Mouse (Mus musculus) liver, embryonic 11.5 days (tissue): ENCODE measurements at regions not wholly inside any gene's neighbourhood (a gene's known extent, or its start where the extent isn't known, plus 50 kb on each side); places are given as distances from the start of the nearest gene placed in this dataset.

Experiments
- ATAC-seq: fragments of 200-750 bp; cut with Nextera tagmentation; replicated peaks from 2 replicates; pipeline ENCODE4 v1.8.0; 2017; ENCODE audit warnings: moderate number of reproducible peaks, mild to moderate bottlenecking, moderate TSS enrichment, moderate library complexity; ENCODE audit not compliant: low FRiP score
- DNase-seq: peaks from one replicate; pipeline ENCODE4 v3.0.0-alpha.2; 2017; ENCODE audit warnings: low spot score
- H3K27ac ChIP-seq: fragments of 300-500 bp; sonication (generic); 2 replicates; pipeline ENCODE4 v1.5.1; 2014; ENCODE audit warnings: mild to moderate bottlenecking, low read depth, low read length, control low read depth
- H3K27me3 ChIP-seq: fragments of 300-500 bp; sonication (generic); replicated peaks from 2 replicates; pipeline ENCODE4 v1.6.1; 2014; ENCODE audit warnings: low read length, mixed read lengths; ENCODE audit not compliant: control insufficient read depth, insufficient read depth
- H3K36me3 ChIP-seq: fragments of 300-500 bp; sonication (generic); 2 replicates; pipeline ENCODE4 v1.6.1; 2014; ENCODE audit warnings: mild to moderate bottlenecking, low read length, moderate library complexity, mixed read lengths; ENCODE audit not compliant: control insufficient read depth, insufficient read depth
- H3K4me1 ChIP-seq: fragments of 300-500 bp; sonication (generic); replicated peaks from 2 replicates; pipeline ENCODE4 v1.6.1; 2014; ENCODE audit warnings: low read length, mixed read lengths; ENCODE audit not compliant: control insufficient read depth, insufficient read depth
- H3K4me2 ChIP-seq: fragments of 300-500 bp; sonication (generic); 2 replicates; pipeline ENCODE4 v1.6.1; 2014; ENCODE audit warnings: mild to moderate bottlenecking, control low read depth, moderate library complexity
- H3K4me3 ChIP-seq: fragments of 300-500 bp; sonication (generic); 2 replicates; pipeline ENCODE4 v1.5.1; 2014; ENCODE audit warnings: low read depth, low read length, control low read depth
- H3K9ac ChIP-seq: fragments of 300-500 bp; sonication (generic); 2 replicates; pipeline ENCODE4 v1.6.1; 2014; ENCODE audit warnings: low read depth, low read length, control low read depth
- H3K9me3 ChIP-seq: fragments of 300-500 bp; sonication (generic); 2 replicates; pipeline ENCODE4 v1.6.1; 2016; ENCODE audit warnings: low read length, inconsistent platforms, mixed read lengths; ENCODE audit not compliant: control insufficient read depth
- WGBS: fragments of 180-500 bp; shearing (Covaris S2); extraction: QIAGEN DNeasy Blood & Tissue Kit; methylation state at CpG from one replicate; pipeline ENCODE4 v1.1.7; 2014; 5-methylcytosine and 5-hydroxymethylcytosine counted together

DNA sequence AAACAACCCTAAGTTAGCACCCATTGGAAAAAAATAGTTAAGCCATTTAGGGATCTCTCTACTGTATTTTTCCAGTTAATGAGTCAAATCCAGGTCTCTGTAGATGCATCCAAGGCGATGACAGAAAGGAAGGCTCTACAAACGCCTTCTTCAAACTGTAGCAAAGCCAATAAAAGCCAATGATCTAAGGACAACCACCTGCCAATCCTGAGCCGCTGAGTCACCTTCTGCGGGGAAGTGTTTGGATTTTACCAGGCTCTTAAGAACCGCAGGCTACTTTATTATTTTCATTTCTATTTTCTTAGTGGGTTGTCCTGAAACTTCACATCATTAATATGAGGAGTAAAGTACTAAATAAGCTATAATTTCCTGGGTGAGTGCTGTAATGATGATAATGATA lies 171.4 kb upstream of the Fn1 start:
- no peak overlapping the region for H3K4me3 ChIP-seq
- H3K4me2 ChIP-seq, result no peak overlapping the region
- H3K9ac ChIP-seq, result no peak overlapping the region
- H3K27me3 ChIP-seq, result no peaks in the 10 kb centered on the region
- no peaks in the 10 kb centered on the region for H3K9me3 ChIP-seq
- 81% methylated on average over 5 of the region's 5 CpGs for WGBS
- DNase-seq, result no peak
- H3K27ac ChIP-seq, result no peak overlapping the region
- no peak for ATAC-seq
- no peaks in the 10 kb centered on the region for H3K36me3 ChIP-seq
- no peaks in the 10 kb centered on the region for H3K4me1 ChIP-seq

DNA sequence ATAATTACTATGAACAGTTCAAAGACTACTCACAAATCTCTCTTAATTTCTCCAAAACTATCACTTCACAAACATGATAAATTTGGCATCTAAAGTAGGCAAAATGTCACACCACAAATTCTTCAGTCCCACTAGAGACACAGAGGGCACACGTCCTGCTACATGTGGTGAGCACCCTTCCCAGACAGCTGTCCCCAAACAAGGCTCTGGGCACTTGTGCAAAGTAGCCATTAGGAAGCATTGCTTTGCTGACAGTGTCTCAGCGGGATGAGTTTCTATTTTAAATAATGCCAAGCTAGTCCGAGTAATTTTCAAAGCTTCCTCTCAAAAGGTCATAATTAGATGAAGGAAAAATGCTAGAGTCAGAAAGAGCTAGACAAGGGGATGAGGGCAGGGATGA lies 169.1 kb upstream of the Fn1 start:
- H3K9me3 ChIP-seq, result no peaks in the 10 kb centered on the region
- 75% methylated on average over 3 of the region's 3 CpGs for WGBS
- ATAC-seq (no peak), DNase-seq (no peak)
- no peak overlapping the region for H3K4me2 ChIP-seq
- no peaks in the 10 kb centered on the region for H3K36me3 ChIP-seq
- H3K4me1 ChIP-seq, result no peaks in the 10 kb centered on the region
- no peak overlapping the region for H3K4me3 ChIP-seq
- no peak overlapping the region for H3K9ac ChIP-seq
- no peak overlapping the region for H3K27ac ChIP-seq
- H3K27me3 ChIP-seq, result no peaks in the 10 kb centered on the region

DNA sequence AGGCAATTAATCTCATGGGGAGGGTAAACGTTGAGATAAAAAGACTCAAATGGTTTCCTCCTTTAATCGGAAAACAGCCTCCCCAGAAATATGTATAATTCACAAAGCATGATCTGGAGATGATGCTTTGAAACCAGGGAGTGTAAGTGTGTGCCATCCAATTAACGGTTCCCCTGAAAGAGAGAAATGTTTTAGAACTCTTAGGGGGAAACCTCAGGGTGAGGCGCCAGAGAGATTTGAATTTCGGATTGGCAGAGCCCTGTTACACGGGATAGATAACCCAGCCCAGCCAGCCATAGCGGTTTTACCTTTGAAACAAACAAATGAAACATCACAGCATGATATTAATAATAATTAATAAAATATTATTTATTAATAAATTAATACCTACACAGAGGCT lies 168.1 kb upstream of the Fn1 start:
- Histone ChIP-seq H3K9me3 (no peaks in the 10 kb centered on the region), H3K4me2 (no peak overlapping the region), H3K9ac (no peak overlapping the region), H3K27me3 (no peaks in the 10 kb centered on the region), H3K4me3 (no peak overlapping the region), H3K36me3 (no peaks in the 10 kb centered on the region), H3K27ac (no peak overlapping the region), H3K4me1 (no peaks in the 10 kb centered on the region)
- WGBS, result 76% methylated on average over 7 of the region's 7 CpGs
- DNase-seq (no peak), ATAC-seq (no peak)

DNA sequence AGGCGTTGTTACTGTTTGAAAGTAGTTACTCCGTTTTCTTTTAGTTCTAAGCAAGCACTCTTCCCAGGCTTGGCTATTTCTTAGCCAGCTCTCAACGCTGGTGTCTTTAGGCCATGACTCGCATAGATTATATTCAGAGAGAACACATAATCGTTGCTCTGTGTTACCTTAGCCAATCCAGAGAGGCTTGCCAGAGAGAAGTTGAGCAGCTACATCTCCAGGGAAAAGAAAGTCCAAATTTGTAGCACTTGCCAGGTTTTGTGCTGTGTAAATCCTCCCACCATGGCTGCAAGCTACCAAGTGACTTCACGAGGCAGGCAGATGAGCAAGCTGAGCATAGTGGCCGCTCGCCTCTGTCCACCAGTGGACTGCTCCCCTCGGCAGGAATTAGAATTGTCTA lies 163.3 kb upstream of the Fn1 start:
- 86% methylated on average over 9 of the region's 9 CpGs for WGBS
- ATAC-seq, result no peak
- H3K4me2 ChIP-seq, result no peak overlapping the region
- H3K27ac ChIP-seq, result no peak overlapping the region
- H3K9ac ChIP-seq, result no peak overlapping the region
- no peak for DNase-seq
- no peaks in the 10 kb centered on the region for H3K27me3 ChIP-seq
- H3K9me3 ChIP-seq, result no peaks in the 10 kb centered on the region
- no peaks in the 10 kb centered on the region for H3K4me1 ChIP-seq
- no peak overlapping the region for H3K4me3 ChIP-seq
- no peaks in the 10 kb centered on the region for H3K36me3 ChIP-seq

DNA sequence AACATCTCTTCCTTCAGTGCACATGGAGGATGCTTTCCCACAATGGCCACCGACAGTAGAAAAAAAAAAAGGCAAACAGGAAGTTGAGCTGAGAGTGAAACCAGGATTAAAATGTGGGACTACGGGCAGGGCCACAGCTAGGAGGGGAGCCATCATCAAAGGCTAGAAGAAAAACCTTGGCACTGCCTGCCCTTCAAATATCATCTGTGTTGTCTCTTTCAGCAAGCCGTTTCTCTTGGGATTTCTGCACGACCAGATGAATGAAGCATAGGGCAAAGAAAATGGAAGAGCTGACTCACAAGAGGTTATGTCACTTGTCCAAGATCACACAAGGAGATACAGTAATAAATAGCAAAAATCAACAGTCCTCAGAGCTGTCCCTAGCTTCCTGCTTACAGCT lies 161.1 kb upstream of the Fn1 start:
- H3K27ac ChIP-seq, result no peak overlapping the region
- no peaks in the 10 kb centered on the region for H3K9me3 ChIP-seq
- DNase-seq (no peak), ATAC-seq (no peak)
- no peak overlapping the region for H3K4me3 ChIP-seq
- 66% methylated on average over 4 of the region's 4 CpGs for WGBS
- no peaks in the 10 kb centered on the region for H3K4me1 ChIP-seq
- H3K9ac ChIP-seq, result no peak overlapping the region
- no peak overlapping the region for H3K4me2 ChIP-seq
- no peaks in the 10 kb centered on the region for H3K36me3 ChIP-seq
- H3K27me3 ChIP-seq, result no peaks in the 10 kb centered on the region

DNA sequence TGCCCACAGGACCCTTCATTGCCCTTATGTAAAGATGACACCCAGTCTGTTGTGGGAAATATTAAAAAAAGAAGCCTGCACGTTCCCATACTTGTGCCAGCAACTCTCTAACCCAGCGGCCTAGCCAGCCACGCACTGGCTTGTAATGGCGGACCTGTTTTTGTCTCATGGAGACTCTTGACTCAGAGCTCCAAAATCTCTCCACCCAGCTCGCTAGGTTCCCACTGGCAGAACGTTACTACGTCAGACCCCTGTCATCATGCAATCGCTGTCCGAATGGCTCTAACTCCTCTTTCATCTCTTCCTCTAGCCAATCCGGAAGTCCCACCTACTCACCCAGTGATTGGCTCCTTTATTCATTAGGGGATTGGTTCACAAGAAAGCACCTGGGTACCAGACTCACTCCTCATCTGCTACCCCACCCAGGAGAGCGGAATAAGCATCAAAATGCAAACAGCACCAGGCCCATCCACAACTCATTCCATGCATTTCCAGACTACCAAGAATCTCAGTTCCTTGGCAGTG lies 159.2 kb upstream of the Fn1 start:
- no peaks in the 10 kb centered on the region for H3K36me3 ChIP-seq
- no peak overlapping the region for H3K27ac ChIP-seq
- H3K27me3 ChIP-seq, result no peaks in the 10 kb centered on the region
- ATAC-seq, result no peak
- no peak overlapping the region for H3K9ac ChIP-seq
- no peak overlapping the region for H3K4me2 ChIP-seq
- no peaks in the 10 kb centered on the region for H3K9me3 ChIP-seq
- no peak overlapping the region for H3K4me3 ChIP-seq
- DNase-seq, result no peak
- WGBS, result 94% methylated on average over 11 of the region's 11 CpGs
- H3K4me1 ChIP-seq, result no peaks in the 10 kb centered on the region; the same call in 1 of the 2 replicates

DNA sequence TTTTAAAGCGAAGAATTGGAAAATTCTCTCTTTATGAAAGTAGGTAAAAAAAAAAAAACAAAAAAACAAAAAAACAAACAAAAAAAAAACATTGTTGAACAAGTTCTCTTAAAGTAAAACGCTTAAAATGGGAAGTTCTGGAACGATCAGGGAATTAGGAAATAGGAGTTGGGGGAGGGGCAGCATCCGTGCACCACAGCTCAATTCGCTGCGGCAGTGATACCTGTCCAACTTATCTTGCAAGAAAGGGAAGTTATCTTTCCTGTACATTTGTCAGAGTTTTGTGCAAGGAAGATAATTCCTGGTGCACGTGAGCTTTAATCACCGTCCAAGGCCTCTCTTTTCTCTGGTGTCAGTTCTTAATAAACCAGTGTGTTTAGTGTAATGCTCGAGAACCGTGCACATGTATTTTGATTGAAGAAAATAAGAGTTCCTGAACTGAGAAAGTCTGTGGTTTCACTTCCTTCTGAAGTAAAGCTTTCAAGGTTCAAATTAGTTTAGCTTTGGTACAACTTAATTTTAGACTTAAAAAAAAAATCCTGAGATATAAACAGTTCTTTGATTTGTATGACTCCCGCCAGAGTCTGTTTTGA lies 158.3 kb upstream of the Fn1 start:
- no peaks in the 10 kb centered on the region; the same call in 1 of the 2 replicates for H3K4me1 ChIP-seq
- no peak for DNase-seq

DNA sequence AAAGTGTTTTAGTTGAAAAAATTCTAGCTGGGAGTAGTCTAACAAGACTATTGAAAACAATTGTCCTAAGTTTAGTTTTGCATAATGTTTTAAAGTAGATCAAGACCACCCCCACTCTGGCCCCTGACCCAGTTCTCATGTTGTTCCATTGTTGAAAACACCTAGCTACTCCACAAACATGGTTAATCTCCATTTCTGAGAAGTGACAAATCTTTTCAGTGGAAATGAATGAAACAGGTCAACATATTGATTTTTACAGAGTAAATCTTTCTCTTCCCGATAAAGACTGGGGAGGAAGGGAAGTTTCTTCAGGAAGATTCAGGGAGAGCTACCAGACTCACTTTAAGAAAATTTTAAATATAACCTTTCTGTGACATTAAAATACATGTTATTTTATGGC lies 155.0 kb upstream of the Fn1 start:
- no peak overlapping the region for H3K27ac ChIP-seq
- H3K27me3 ChIP-seq, result no peaks in the 10 kb centered on the region
- no peaks in the 10 kb centered on the region; the same call in 1 of the 2 replicates for H3K4me1 ChIP-seq
- no peaks in the 10 kb centered on the region for H3K9me3 ChIP-seq
- no peak overlapping the region for H3K4me2 ChIP-seq
- H3K4me3 ChIP-seq, result no peak overlapping the region
- WGBS, result 58% methylated on average over 1 of the region's 1 CpGs
- no peak overlapping the region for H3K9ac ChIP-seq
- no peak for DNase-seq
- ATAC-seq, result no peak
- H3K36me3 ChIP-seq, result no peaks in the 10 kb centered on the region

More for the DNA sequence above, 158.3 kb upstream of the Fn1 start:
- no peaks in the 10 kb centered on the region for H3K36me3 ChIP-seq
- WGBS, result 67% methylated on average over 11 of the region's 11 CpGs
- no peak for ATAC-seq
- H3K4me3 ChIP-seq, result no peak overlapping the region
- H3K9me3 ChIP-seq, result no peaks in the 10 kb centered on the region
- no peaks in the 10 kb centered on the region for H3K27me3 ChIP-seq
- H3K27ac ChIP-seq, result no peak overlapping the region
- no peak overlapping the region for H3K4me2 ChIP-seq
- no peak overlapping the region for H3K9ac ChIP-seq

DNA sequence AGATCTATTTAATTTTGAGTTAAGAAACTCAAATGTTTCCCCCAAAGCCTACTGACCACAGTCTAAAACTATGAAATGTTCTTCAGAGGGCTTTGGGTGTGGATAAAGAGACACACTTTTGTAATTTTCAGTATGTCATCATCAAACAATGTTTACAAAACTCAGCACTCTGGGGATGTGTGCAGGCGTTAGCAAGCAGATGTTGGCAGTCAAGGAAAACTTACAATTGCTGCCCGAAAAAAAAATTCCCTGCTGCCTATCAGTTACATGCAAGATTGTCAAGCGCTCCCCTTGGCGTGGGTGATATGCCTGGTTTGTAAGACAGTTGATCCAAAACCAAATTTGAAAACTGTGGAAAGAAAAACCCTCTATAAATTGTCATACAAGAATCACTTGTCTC lies 154.6 kb upstream of the Fn1 start:
- Histone ChIP-seq H3K27ac (no peak overlapping the region), H3K4me2 (no peak overlapping the region), H3K27me3 (no peaks in the 10 kb centered on the region), H3K4me1 (no peaks in the 10 kb centered on the region; the same call in 1 of the 2 replicates), H3K36me3 (no peaks in the 10 kb centered on the region), H3K4me3 (no peak overlapping the region), H3K9ac (no peak overlapping the region), H3K9me3 (no peaks in the 10 kb centered on the region)
- ATAC-seq, result no peak
- no peak for DNase-seq
- WGBS, result 44% methylated on average over 4 of the region's 4 CpGs
